Mouse (Mus musculus) layer of hippocampus, postnatal 25 days (tissue): ENCODE measurements at regions not wholly inside any gene's neighbourhood (a gene's known extent, or its start where the extent isn't known, plus 50 kb on each side); places are given as distances from the start of the nearest gene placed in this dataset.
A peak's percentile ranks its signal among the peaks of the same experiment; 100 is the strongest.
"Not testable (repeated sequence)": the region's sequence is repeated elsewhere in the genome, so short reads cannot be mapped to it uniquely, and the experiment has no call there.

Experiments used
- DNase-seq, 2 experiments: peaks; one replicate each; pipeline ENCODE4 v3.0.0; 2022; ENCODE audit warnings: mixed read lengths in 2 of 2, low spot score in 1 of 2; ENCODE audit errors: extremely low spot score in 1 of 2

GRCm38 (mm10) chr17:43139916-43140315, 123.6 kb downstream of the Tnfrsf21 start:
- DNase-seq = no peak

- DNase-seq = no peak
Measured at GRCm38 (mm10) chr17:43141740-43142139, 125.4 kb downstream of the Tnfrsf21 start.

GRCm38 (mm10) chr17:43145749-43146148, 124.4 kb upstream of the Adgrf1 start:
- no peak for DNase-seq

- DNase-seq = no peak
Measured at GRCm38 (mm10) chr17:43147935-43148334, 122.2 kb upstream of the Adgrf1 start.

GRCm38 (mm10) chr17:43152620-43153019, 117.5 kb upstream of the Adgrf1 start:
- no peak for DNase-seq

GRCm38 (mm10) chr17:43155271-43155670, 114.9 kb upstream of the Adgrf1 start:
- not testable (repeated sequence) for DNase-seq

- no peak for DNase-seq
Measured at GRCm38 (mm10) chr17:43156116-43156515, 114.0 kb upstream of the Adgrf1 start.

- peak in 1 of 2 experiments; percentile 25 for DNase-seq
Measured at GRCm38 (mm10) chr17:43157781-43158501, 112.2 kb upstream of the Adgrf1 start.

GRCm38 (mm10) chr17:43158741-43159140, 111.4 kb upstream of the Adgrf1 start:
- no peak for DNase-seq

- DNase-seq = not testable (repeated sequence)
Measured at GRCm38 (mm10) chr17:43161306-43161705, 108.8 kb upstream of the Adgrf1 start.

GRCm38 (mm10) chr17:43163126-43163525, 107.0 kb upstream of the Adgrf1 start:
- DNase-seq = no peak

GRCm38 (mm10) chr17:43166091-43166490, 104.0 kb upstream of the Adgrf1 start:
- no peak for DNase-seq

GRCm38 (mm10) chr17:43169435-43169834, 100.7 kb upstream of the Adgrf1 start:
- DNase-seq = no peak

- no peak for DNase-seq
Measured at GRCm38 (mm10) chr17:43172657-43173165, 97.4 kb upstream of the Adgrf1 start.

- no peak for DNase-seq
Measured at GRCm38 (mm10) chr17:43174860-43175259, 95.3 kb upstream of the Adgrf1 start.

- DNase-seq = no peak
Measured at GRCm38 (mm10) chr17:43177244-43177643, 92.9 kb upstream of the Adgrf1 start.

GRCm38 (mm10) chr17:43190016-43190415, 80.1 kb upstream of the Adgrf1 start:
- no peak for DNase-seq

- DNase-seq = no peak
Measured at GRCm38 (mm10) chr17:43190853-43191485, 79.2 kb upstream of the Adgrf1 start.

- DNase-seq = no peak
Measured at GRCm38 (mm10) chr17:43197232-43197631, 72.9 kb upstream of the Adgrf1 start.

- no peak for DNase-seq
Measured at GRCm38 (mm10) chr17:43200832-43201231, 69.3 kb upstream of the Adgrf1 start.

GRCm38 (mm10) chr17:43206701-43207470, 63.2 kb upstream of the Adgrf1 start:
- no peak for DNase-seq
